Mouse (Mus musculus) right cerebral cortex, adult 18-20 months (tissue): ENCODE measurements around the gene Msl2.

Source experiments
- DNase-seq: peaks from one replicate; pipeline ENCODE4 v3.0.0; 2022; ENCODE audit warnings: mixed read lengths

The Msl2 gene

DNA sequence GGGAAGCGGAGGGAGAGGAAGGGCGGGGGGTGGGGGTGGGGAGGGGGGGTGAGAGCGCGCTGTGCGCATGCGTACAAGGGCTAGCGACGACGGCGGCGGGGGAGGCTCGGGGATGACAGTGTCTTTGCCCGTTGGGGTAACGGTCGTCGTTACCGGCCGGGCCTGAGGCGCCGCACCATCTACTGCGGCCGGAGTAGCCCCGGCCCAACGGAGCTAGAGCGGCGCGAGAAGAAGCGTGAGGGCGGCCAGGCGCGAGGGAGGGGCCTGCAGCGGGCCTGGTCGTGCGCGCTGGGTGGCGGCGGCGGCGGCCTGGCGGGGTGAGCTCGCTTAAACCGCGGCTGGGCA, at the start of gene Msl2:
Gene Msl2 (plus strand): TSS at position 115 of the 345 bp plus-strand sequence.
- DNase-seq, result no peak

DNA sequence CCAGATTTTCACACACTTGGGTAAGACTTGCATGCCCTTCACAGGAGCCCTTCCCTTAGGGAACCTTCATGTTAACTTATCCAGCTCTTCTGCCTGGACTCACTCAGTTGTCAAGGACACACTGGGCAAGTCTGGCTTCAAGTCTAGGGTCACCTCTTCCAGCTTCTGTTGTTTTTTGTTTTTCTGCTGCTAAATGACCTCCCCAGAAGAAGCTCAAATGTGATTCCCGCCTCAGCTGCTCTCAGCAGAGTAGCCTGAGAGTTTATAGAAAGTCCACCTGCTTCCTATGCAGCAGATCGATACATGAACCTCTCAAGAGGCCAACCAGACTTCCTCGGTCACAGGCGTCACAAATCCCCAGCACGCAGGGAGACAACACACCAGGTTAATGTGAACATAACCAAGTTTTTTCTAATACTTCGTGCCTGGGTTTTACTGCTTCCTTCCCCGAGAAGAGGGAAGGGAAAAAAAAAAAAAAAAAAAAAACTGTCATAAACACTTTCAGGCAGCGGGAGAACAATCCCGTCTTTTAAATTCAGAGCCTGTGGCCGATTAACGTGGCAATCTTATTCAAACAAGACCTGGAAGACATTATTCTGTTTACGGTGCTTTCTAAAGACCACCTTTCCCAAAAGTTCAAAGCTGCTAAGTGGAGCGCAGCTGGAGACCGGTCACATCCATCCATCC, 40.0 kb upstream of the Msl2 start:
- DNase-seq, result no peak

DNA sequence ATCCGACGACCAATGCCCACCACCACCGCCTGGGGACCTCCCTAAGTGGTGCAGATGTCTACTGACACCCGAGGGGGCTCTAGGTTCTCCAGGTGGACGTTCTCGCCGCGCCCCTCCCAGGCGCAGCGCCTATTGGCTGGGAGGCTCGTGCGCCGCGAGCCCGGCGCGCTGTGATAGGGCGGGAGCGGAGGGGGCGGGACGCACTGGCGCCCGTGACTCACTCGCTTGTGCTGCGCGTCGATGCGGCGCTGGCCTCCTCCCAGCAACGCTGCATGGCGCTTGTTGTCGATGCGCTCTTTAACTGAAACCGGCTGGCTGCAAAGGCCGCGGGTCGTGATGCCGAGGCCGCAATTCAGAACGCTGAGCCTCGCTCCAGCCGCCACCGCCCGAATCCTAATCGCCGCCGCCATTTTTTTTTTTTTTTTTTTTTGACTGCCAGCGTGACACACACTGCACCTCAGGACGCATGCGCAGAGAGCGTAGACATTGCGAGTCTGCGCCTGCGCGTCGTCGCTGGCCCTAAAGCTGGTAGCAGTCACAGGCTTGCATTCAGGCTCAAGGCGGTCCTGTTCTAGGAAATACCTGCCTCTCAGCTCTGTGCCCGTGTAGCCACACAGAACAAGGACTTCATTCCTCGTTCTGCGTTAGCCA, 39.3 kb upstream of the Msl2 start, which contains the start of gene Pccb:
Gene Pccb (minus strand): TSS at position 451 of the 651 bp plus-strand sequence.
- peak; percentile 96 for DNase-seq

DNA sequence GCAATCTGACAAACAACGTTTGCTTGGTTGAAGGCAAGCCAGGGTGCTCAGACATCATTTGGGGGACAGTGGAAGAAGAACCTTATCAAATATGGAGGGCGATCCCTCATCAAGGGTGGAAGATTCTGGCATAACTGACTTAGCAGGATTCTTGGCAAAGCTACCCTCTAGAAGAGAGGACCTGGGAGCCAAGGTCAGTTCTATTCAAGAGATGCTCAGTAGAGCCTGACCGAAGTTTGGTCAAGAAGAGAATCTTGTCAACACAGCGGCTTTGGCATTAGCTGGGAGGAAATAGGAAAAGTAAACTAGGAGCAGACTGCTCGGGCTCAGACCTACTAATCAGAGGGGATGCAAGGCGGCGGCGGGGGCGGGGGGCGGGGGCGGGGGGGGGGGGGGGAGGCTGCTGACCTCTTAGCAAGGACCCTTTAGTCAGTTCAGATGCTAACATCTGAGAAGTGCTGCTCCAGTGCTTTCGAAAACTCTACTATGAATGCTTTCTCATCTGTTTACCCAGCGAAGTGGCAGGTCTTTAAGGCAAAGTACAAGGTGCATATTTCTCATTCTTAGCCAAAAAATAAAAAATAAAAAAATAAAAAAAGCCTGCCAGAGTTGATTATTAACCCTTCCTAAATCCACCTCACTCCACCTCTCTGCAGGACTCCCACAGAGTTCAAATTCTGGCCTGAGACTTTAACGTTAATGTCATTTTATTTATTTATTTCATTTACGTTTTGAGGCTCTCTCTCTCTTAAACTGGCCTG, 37.9 kb upstream of the Msl2 start:
- no peak for DNase-seq

DNA sequence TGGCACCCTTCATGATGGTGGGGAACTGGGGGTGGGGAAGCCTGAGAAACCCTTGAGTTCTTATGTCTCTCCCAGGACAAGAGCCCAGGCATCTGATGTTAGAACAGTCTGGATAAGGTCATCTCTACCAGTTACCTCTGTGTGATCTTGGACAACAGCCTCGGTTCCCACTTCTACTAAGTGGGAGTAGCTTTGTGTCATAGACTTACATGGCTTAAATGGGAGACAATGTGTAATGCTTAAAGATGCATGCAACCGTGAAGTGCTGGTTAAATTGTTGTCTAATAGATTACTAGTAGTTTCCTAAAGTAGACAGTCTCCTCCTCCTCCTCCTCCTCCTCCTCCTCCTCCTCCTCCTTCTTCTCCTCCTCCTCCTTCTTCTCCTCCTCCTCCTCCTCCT, 37.0 kb upstream of the Msl2 start:
- no peak for DNase-seq

DNA sequence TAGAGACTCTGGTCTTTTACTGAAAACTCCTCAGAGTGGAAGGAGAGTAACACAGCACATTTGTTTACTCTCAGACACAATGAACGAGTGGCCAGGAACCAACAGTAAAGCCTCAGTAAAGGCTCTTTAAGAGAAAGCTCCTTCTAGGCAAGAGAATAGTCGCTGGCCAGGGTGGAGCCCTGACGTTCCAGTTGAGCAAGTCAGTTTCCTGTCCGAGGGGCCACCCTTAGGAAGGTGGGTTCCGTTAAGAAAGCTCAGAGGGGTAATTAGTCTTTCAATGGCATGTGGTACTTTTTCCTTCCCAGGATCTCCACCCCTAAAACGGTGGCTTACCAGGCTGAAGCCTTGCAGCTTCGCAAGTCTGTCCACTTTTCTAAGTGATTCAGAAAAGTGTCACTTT, 36.5 kb upstream of the Msl2 start:
- no peak for DNase-seq

DNA sequence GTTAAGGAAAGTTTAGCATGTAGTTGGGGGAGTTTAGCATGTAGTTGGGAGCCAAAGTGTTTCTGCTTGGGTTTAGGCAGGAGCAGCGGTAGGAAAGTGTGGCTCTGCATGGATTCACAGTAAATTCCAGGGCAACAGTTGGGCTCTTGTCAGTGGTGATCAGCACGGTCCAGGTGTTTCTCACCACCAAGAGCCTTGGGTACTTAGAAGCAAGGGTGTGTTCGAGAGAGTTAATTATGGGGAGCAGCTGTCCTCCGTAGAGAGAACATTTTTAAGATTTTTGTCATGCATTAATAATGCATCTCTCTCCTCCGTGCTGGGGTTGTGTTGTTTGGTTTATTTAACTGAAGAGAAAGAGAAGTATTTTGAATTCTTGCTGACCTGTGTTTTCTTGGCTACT, 35.3 kb upstream of the Msl2 start:
- no peak for DNase-seq

DNA sequence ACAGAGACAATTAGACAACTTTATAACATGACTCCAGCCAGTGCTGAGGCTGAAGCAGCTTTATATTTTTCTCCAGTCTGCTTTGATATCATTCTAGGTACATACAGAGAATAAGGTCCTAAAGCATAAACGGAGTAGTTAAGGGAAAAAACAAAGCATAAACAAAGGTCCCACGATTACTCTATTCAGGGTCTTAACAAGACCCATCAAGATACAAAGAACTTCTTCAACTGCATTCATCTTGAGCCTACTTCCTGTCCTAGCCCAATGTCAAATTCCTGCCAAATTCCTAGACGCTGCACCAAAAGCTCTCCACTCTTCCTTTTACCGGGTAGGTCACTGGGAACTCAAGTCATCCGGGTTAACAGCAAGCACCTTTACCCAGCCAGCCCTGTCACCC, 32.4 kb upstream of the Msl2 start:
- DNase-seq, result no peak

DNA sequence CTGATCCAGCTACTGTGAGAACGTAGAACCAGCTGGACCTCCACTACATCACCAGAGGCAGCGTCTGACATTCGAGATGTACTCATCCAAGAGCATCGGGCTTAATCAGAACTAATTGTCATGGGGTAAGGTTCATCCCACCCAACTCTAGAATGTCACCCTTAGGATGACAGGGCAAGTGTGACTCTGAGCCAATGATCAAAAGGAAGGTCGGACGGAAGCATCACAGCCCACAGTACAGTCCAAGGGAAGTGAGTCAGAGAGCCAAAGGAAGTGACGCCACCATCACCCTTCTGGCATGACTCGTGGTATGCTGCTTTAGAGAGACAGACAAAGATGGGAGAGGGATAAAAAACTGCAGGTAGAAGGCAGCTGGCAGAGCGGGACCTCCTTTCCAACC, 31.7 kb upstream of the Msl2 start:
- no peak for DNase-seq

DNA sequence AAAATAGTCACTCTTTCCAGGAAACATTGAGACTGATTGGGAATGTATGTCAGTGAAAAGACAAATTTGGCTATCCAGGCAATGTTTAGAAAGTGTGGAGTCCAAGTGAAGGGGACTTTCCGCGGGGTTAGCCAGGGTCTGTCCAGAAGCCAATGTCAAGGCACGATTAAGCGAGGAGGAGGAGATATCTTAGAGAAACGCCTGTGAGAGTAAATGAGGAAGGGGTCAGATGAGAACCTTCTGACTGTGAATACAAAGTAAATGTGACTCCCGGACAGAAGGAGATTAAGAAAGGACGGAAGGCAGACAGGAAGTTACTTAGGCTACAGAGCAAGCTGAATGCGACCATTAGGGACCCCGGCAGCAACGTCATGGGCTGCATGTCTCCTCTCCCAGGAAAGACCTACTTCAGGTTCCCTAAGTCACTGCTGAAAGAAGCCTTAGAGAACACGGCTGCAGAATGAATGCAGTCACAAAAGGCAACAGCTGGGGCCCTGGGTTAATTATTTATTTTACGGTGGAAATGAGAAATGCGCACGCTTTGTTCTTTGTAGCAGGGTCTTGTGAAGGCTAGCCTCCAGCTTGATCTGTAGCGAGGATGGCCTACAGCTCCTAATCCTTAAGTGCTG, 28.1 kb upstream of the Msl2 start:
- DNase-seq, result no peak

DNA sequence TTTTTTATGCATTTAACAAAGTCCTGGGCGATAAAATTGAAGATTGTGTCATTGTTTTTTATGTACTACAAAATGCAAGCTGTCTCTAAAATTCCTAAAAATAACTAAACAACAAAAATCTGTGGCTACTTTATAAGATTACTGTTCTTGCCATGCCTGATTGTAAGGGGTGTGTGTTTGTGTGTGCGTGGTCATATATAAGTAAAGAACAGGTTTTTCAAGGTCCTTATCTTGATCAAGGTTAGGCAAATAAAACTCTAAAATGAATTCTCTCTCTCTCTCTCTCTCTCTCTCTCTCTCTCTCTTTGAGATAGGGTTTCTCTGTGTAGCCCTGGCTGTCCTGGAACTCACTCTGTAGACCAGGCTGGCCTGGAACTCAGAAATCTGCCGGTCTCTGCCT, 21.9 kb upstream of the Msl2 start:
- no peak for DNase-seq

DNA sequence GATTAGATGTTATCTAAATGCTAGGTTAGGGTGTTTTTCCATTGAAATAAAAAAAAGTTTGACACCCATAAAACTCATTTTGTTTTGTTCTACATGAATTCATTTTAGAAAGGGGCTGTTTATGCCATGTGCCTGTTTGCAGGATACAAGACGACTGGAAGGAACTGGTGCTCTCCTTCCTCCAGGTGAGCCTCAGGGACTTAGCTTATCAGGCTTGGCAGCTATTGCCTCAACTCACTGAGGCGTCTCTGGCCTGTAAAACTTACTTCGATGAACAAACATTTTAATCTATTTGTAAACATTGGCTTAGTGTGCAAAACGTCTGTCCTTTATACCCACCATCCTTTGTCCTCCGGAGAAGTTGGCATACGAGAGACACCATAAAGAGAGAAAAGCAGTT, 21.2 kb upstream of the Msl2 start:
- DNase-seq, result no peak

DNA sequence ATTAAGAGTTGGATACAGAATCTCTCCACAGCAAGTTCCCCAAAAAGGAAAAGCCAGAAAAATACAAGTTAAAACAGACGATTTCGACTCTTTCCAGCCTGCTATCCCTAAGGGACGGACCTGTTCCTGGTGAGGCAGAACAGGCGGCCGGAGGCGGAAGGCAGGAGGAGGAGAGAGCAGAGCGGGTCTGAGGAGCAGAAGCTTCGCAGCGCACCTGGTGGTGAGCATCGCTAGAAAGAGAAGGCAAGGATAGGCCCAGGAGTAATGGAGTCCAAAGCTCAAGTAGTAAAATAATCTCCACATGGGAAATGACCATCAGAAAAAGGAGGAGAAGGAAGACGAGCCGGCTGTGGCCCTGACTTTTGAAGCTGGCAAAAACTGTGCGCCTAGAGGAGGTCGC, 20.6 kb upstream of the Msl2 start:
- no peak for DNase-seq

DNA sequence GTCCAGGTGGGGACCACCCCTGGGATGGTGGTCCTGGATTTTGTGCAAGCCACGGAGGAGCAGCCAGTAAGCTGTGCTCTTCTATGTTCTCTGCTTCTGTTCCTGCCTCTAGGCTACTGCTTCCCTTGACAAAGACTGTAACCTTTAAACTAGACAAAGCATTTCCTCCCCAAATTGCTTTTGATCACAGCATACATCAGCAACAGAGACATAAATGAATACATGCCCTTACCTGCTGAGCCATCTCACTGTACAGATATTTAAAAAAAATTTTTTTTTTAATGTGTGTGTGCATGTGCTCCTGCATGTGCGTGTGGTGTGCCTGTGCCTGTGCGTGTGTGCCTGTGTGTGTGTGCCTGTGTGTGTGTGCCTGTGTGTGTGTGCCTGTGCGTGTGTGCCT, 16.7 kb upstream of the Msl2 start:
- DNase-seq, result no peak

DNA sequence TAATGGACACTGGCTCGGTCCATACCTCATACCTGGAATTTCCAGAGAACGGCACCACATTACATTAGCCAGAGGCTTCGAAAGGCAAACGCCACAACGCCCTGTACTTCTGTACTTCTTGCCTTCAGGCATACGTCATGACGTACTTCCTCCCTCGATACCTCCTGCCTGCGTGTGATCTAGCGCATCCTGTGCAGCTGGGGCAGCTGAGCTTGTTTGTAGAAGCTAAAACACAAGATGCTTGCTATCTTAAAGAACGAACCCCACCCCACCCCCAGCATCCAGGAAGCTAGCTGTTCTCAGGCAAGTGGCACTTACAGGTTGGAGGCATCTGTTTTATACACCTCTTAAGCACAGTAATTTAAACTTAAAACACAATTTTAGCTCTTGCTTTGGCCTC, 12.9 kb upstream of the Msl2 start:
- no peak for DNase-seq

DNA sequence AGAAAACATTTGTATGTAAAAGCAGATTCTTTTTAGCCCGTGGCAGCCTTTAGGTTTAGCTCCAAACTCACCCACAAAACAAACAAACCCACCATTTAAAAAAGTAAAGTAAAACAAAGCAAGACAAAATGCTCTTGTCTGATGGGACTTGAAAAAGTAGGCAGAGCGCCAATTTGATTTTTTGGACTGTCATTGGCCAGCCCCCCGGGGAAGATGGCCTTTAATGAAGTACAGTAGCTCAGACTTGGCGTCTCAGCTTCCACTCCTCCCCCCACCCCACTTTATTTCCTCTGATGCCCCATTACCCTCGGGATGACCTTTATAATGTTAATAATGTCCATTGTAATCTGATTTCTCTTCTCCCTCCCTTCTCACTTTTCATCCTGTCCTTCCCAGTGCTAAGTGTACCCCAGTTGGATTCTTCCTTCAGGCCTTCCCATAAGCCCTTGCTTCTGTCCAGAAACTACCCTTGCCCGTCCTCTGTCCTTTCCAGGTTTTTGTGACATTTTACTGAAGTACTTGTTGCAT, 11.6 kb upstream of the Msl2 start:
- no peak for DNase-seq

DNA sequence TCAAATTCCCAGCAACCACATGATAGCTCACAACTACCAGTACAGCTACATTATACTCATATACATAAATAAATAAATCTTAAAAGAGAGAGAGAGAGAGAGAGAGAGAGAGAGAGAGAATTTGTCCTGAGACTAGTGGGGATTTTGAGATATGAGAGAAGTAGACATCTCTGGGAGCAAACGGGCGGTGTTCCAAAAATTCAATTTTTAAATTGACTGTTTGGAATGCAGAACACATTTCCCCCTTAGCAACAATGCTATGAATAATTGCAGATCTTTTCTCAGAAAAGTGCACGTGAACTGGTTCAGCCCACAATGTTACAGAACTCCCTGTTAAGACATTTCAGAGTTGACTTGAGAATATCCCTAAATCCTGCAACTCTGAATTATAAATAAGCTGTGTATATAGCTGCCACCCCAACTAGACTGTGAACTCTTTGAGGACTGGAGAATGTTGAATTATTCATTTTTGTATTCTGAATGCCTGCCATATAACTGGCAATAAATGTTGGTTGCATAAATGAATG, 8.8 kb upstream of the Msl2 start:
- DNase-seq, result no peak

DNA sequence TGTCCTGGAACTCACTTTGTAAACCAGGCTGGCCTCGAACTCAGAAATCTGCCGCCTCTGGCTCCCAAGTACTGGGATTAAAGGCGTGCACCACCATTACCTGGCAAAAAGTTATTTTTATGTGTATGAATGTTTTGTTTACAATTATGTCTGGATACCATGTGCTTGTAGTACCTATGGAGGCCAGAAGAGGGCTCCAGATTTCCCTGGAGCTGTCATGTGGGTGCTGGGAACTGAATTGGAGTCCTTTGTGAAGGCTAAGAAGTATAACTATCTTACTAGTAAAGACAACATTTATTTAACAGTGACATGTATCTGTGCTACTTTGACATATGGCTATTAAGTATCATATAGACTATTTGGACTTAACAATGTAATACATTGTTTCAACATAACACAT, 4.1 kb upstream of the Msl2 start:
- DNase-seq, result no peak

DNA sequence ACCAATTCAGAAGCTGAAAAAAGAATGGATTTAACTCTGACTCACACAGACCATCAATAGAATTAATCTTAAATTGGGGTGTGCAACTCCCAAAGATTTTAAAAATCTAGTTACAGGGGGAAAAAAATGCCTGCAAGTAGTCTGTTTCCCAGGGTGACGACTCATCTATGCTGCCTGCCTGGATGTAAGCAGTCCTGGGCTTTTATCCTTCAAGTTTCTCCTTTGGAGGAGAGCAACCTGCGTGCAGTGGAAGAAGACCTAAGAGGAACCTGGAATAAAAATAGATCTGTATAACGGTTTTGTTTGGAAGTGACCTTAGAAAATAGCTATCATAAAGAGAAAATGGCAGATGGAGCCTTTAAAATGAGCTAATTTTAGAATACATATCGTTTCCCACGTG, 1.4 kb upstream of the Msl2 start:
- DNase-seq, result no peak

DNA sequence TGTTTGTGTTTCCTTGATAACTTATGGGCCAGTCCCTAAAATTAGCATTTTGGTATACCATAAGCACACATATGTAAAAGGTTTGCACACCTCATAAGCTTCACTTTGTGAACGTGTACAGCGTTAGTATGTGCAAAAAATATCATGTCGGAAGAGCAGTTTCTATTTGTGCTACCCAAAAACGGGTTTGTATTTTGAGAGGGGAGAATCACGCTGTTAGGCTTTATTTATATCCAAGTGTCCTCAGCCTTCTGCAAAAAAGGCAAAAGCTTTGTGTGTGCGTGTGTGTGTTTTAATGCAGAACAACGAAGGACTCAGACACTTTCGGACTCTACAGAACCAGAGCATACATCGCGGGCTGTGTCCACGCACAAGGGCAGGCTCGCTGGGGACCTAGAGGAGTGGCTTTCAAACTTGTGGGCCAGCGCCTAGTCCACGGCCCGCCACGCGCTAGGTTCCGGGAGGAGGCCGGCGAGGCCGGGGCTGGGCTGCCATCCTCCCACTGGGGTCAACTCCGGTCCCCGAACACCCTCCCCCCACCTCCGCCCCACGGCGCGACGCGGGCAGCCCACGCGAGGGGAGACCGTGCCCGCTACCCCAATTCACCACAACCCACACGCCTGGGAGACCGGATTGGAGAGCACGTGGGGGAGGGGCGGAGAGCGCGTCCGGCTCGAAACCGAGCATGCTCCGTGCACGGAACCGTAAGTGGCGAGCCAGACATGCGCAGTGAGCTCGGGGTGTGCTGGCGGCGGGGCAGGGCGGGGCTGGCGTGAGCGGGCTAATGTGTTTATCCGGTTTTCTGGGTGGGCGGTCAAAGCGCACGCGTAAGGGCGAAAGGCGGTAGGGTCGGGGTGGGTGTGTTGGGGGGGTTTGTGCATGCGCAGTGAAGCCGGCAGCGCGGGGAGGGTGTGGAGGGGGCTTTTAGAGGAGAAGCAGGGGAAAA, 587 bp upstream of the Msl2 start:
- peak; percentile 99 for DNase-seq

DNA sequence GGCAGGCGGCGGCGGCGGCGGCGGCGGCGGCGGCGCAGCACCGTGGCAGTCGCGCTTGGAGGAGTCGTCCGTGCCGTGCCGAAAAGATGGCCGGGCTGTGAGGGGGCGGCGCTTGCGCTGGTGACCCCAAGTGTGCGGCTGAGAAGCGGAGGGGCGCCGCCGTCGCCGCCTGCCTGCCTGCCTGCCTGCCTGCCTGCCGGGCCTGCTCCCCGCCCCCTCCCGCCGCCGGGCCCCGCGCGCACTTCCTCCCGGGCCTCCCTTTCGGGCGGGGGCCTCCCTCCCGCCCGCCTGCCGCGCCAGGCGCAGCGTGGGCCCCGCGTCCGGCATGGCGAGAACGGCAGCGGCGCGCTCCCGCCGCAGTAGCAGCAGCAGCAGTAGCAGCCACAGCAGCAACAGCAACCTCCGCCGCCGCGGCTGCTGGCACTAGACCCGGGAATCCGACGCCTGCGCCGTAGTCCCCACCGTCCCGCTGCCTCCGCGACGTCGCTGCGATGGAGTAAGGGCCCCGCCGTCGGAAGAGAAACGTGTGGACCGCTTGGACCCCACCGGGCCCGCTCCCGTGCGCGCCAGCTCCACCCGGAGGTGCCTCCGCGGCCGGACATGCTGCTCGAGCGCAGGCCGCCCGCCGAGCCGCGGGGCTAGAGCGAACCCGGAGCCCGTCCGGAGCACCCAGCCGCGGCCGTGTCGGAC, 576 bp downstream of the Msl2 start:
- DNase-seq, result peak; percentile 88
